Mouse (Mus musculus): ENCODE measurements around the gene Ctf2.
A peak's percentile ranks its signal among the peaks of the same experiment; 100 is the strongest.
"Not testable (repeated sequence)": the region's sequence is repeated elsewhere in the genome, so short reads cannot be mapped to it uniquely, and the experiment has no call there.

The Ctf2 gene

DNA sequence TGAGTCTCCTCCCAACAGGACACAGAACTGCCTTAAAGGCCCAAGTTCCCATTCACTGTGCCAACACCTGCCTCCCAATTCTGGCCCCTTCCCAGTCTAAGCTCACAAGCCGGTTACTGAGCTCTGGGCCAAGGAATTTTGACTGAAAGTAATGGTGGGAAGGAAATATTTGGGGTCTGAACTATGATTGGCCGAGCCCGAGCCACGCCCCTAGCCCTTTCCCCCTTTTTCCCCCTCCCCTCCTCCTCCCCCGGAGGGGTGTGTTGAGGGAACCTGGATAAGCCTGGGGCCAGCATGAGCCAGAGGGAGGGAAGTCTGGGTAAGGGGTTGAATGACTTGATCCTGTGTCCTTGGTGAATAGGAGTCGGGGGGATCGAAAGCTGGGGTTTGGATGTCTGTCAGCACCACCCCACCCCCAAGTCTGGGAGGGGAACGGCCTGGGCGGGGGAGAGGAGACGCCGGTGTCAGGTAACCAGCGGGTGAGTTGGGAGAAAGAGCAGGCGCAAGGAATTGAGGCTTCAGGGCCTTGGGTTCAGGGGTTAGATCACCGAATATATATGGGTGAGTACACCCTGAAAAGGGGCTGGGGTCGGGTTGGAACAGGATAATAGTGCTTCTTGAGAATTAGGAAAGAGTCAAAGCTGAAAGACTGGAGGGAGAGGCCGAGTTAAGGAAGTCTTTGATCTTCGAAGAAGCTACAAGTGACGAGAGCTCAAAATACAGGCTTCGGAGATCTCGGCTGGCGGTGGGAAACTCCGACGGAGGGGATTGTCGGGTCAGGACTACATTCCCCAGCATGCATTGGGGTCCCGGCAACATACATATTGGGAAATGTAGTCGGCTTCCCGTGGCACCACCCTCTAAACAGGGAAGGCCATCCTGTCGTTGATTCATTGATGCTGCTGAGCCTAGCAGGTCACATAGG lies 19.2 kb downstream of the Ctf2 start, which contains the start of gene Ctf1:
Gene Ctf1, plus strand, starts transcription at position 276 of the 925 bp plus-strand sequence.
- DNase-seq = peak; percentile 83 to 86

DNA sequence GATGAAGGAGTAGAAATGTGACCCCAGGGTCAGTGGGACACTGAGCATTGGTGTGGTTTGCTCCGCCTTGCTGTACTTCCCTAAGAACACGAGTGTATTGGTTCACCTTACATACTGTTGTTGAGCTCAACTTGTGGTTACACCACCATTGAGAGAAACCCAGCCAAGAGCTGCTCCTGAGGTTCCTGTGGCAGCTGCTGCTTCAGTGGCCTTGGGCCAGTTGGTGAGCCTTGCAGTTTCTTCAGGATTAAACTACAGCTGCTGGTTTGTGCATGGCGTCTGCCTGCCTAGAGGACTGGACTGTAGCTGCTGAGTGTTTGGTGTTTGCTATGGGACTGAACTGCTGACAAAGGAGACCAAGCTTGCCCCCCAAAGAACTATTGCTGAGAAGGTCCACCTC lies 20.5 kb downstream of the Ctf2 start:
- DNase-seq = no peak

- DNase-seq = no peak
These were observed 20.9 kb downstream of the Ctf2 start for GRCm38 (mm10) chr7:127711031-127711430.

GRCm38 (mm10) chr7:127709261-127709979 lies 22.5 kb downstream of the Ctf2 start:
- DNase-seq = no peak

DNA sequence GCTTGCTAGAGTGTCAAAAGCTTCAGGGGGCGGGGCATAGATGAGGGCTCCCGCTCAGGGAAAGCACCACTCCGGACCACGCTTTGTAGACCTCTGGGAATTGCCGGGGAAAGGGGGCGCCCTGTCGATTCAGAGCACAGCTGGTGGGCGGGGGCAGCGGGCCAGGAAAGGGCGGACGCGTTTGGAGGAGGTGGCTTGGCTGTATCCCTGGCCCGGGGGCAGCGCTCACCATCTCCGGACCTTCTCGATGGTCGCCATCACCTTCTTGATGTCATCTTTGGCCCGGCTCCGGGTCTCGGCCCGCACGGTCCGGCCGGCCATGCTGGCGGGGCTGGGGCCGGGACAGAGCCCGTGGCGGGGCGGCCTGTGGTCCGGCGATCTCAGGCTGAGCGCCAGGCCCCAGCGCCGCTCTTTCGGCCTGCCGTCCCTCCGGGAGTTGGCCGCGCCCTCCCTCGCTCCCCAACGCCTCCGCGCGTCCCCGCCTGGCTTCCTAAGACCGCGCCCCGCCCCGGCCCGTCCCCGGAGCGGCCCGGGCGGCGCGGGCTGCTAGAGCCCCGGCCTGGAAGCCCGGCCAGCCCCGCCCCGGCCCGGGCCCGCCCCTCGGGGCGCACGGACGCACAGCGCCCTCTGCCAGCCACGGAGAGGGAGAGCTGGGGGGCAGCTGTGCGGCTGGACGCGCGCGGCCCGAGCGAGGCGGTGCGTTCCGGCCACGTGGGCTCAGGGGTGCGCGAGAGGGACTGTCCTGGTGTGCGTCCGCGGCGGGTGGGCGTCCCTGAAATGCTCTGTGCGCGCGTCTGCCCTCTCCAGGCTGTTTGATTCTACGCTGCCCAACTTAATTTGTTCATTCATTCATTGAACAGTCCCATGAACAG lies 23.5 kb downstream of the Ctf2 start, which contains the start of gene Bcl7c:
Gene Bcl7c, minus strand, starts transcription at position 727 of the 872 bp plus-strand sequence.
- peak; percentile 96 to 99 for DNase-seq

DNA sequence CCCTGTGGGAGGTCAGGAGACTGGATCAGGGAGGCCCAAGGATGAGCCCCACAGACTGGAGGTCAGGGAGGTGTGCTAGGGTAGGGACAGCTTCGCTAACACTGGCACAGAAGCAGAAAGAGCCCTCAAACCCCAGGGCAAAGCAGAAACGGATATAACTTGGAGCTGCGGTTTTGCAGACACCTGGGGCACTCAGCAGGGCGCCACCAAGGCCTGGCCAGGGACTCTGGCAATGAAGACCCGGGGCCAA lies 24.1 kb downstream of the Ctf2 start:
- no peak for DNase-seq

DNA sequence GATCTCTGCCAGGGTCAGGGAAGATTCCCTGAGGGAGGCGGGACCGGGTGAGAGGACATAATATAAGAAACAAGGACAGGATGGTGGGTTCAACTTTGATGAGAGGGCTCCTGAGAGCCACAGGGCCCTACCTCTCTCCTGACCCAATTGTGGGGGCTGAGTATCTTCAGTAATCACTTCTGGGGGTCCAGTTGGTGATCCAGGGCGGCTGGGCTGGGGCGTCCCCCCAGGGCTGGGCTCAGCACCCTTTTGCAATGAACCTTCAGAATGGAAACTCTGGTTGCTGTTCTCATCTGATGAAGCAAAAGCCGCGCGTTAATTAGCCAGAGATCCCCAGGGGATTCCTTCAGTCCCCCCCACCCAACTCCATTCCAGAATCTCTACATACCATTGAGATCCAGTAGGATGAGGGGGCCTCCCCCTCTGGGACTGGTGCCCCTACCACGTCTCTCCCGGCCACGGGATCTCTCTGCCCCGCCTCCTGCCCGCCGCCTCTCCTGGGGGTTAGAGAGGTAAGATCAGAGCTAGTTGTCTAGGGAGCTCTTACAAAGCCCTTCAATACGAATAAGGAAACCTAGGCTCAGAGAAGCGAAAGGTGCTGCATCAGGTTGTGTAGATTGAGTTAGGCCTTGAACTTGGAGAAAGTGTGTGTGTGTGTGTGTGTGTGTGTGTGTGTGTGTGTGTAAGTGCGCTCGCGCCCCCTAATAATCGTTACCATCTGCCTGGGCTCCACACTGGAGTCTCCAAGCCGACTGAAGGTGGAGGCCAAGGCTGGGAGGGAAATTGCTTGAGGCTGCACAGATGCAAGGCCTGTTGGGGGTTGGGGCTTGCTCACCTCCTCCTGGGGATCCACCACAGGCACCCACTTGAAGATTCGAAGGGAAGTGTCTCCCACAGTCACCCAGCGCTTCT lies 24.7 kb downstream of the Ctf2 start:
- peak in 1 of 2 experiments; percentile 17 for DNase-seq

DNA sequence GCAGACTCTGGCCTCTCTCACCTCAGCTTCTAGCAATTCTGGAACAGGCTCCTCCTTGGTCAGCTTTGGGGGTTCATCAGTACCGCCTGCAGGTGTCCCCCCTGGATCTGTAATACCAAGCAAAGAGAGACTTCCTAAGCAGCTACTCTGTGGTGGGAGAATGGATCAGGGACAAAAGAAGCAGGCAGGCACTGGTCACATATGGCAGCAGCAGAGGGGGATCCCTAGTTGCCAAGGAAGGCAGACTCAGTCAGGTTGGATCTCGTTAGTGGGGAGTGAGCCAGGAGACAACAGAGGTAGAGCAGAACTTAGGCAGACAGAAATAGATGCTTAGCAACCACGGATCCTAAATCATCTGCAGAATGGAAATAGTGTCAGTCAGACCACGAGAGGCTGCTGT lies 26.3 kb downstream of the Ctf2 start:
- DNase-seq = no peak

DNA sequence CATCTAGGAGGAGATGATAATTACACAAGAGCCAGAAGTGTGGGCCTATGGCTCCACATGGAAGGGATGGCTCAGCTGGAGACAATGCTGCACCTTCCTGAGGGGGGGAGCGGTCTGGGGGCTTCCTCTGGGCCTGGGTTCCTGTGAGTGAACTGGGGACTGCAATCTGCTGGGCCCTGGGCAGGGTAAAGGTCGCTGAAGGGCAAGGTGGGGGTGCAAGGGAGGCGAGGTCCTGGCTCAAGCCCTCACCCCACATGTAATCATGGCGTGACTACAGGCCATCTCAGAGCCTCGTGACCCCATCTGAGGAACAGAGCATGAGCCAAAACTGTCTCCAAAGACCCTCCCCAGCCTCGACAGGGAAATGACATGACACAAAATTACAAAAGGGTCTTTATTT lies 27.4 kb downstream of the Ctf2 start:
- DNase-seq = no peak

DNA sequence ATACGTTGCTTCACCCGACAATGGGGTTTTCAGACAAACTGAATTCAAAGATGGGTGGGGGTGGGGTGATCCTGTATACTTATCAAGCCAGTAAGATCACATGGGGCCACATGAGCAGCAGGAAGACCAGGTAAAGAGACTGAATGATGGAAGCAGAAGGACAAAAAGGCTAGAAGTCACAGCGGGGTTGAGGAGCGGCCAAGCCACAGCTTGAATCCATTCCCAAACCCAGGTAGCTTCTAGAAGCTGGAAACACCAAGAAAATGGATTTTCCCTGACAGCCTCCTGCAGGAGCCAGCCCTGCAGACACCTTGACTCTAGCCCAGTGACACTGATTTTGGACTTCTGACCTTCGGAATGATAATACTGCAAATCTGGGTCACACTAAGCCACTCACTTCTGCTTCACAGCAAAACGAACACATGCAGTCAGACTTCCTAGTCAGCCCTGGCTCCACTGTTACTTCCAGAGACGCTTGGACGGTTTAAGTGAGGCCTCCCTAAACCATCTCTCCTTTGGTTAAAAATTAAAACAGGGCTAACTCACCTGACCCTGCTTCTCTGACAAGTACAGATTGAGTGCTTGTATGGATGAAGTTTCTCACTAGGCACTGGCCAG lies 28.3 kb downstream of the Ctf2 start:
- DNase-seq = no peak

GRCm38 (mm10) chr7:127700712-127701331 lies 31.1 kb downstream of the Ctf2 start:
- DNase-seq = no peak

DNA sequence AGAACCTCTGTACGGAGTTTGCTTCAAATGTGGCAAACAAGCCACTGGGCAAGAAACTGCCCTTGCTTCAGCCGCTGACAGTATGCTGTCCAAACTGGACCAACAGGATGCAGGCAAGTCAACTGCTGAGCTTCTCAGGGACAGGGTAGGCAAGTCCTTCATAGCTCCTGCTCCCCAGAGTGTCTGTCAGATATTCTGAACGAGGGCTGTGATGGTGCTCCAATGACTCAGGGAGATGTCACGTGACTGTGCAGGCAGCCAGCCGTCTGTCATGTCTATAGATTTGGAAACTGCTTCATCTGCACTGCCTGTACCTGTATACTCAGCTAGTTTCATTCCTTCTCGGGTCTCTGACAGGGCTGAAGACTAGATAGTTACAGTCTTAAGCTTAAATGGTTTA lies 33.0 kb downstream of the Ctf2 start:
- DNase-seq = no peak

DNA sequence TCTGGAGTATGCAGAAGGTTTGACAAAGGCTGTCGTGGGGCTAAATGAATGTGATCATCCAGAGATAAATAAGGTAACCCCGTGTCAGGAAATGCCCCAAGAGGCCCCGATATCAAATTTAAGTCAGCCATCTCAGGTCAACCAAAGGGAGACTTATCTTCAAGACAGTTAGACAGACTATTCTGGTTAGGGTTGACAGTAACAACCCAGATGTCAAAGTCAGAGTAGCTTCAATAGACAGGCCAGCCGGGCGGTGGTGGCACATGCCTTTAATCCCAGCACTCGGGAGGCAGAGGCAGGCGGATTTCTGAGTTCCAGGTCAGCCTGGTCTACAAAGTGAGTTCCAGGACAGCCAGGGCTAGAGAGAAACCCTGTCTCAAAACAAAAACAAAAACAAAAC lies 38.2 kb downstream of the Ctf2 start:
- DNase-seq = not testable (repeated sequence)

DNA sequence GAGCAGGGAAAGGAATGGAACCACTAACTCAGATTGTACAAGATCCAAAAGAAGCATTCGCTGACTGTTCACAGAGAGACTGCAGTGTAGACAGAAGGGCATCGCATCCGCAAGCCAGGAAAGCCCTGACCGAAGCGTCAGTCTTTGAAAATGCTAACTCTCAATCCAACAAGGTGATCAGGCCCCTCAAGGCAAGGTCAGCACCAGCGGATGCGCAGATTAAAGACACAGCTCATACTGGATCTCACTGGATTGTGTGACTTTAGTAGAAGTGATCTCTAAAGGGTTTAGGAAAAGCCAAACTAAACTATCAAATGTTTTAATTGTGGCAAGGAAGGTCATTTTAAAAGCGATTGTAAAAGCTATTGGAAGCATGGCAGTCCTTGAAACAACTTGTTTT lies 38.7 kb downstream of the Ctf2 start:
- no peak for DNase-seq

GRCm38 (mm10) chr7:127691221-127691989 lies 40.6 kb downstream of the Ctf2 start:
- peak; percentile 80 to 83 for DNase-seq

GRCm38 (mm10) chr7:127689626-127690280 lies 42.2 kb downstream of the Ctf2 start:
- DNase-seq = no peak

DNA sequence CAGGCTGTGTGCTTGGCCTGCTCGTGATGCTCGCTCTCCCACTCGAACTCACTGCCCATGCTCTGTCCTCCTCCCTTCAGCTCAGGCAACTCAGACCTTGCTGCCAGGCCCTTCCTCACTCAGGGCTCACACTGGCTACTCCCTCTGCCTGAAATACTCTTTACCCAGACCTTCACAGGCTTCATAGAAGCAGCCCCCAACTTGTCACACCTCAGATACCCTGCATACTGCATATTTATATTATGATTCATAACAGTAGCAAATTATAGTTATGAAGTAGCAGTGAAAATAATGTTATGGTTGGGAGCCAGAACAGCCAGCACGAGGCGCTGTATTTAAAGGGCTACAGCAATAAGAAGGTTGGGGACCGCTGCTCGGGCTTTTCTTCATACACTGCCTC lies 43.0 kb downstream of the Ctf2 start:
- DNase-seq = no peak

- DNase-seq = no peak
These were observed 45.1 kb downstream of the Ctf2 start for GRCm38 (mm10) chr7:127686740-127687449.
